Mouse (Mus musculus) gastrocnemius, adult 2 months (tissue): Measurements from ENCODE around the gene Shisa8. TPM values are rescaled to one million over a fixed set of nuclear protein-coding genes. Genes with fewer than 3 reads are reported as not detected.
A peak's percentile ranks its signal among the peaks of the same experiment; 100 is the strongest.

Experiments
- DNase-seq: peaks from one replicate; pipeline ENCODE4 v3.0.0; 2022
- H3K27ac ChIP-seq: fragments of 200-600 bp; 2 replicates; pipeline ENCODE4 v1.8.1; 2022; ENCODE audit warnings: mild to moderate bottlenecking
- H3K4me3 ChIP-seq: fragments of 200-600 bp; 2 replicates; pipeline ENCODE4 v1.8.1; 2022; ENCODE audit warnings: mild to moderate bottlenecking, moderate library complexity
- CTCF ChIP-seq: fragments of 200-600 bp; IDR thresholded peaks from 2 replicates; pipeline ENCODE4 v1.8.1; 2022; ENCODE audit warnings: antibody characterized with exemption, mild to moderate bottlenecking, moderate library complexity
- intact Hi-C: fragments of 180-260 bp; cut with DNase I; formaldehyde crosslinking; loops from one replicate; pipeline ENCODE4 v1.15.1; 2025
- total RNA-seq, 2 experiments: library from RNA; stranded (reverse); gene quantifications; 2 replicates each; pipeline ENCODE4 v1.2.3; 2021

Gene Shisa8
- total RNA-seq, 2 experiments from 2014 or later: not detected

GRCm38 (mm10) chr15:82188481-82189240 is 24.0 kb downstream of the Shisa8 start:
- intact Hi-C loops: no loop called here
- H3K4me3 ChIP-seq: no peak overlapping the region
- DNase-seq: peak; percentile 88
- no peak overlapping the region for H3K27ac ChIP-seq
- TF ChIP-seq CTCF: peak; percentile 45

- intact Hi-C loops: no loop called here
- TF ChIP-seq CTCF: no peak
Observed at GRCm38 (mm10) chr15:82187924-82188323, 24.7 kb downstream of the Shisa8 start.

GRCm38 (mm10) chr15:82187401-82187800 is 25.2 kb downstream of the Shisa8 start:
- Histone ChIP-seq H3K27ac (no peak overlapping the region), H3K4me3 (no peak overlapping the region)
- TF ChIP-seq CTCF: no peak
- no peak for DNase-seq
- intact Hi-C loops: no loop called here

More at GRCm38 (mm10) chr15:82187924-82188323, 24.7 kb downstream of the Shisa8 start:
- H3K4me3 ChIP-seq: no peak overlapping the region
- H3K27ac ChIP-seq: no peak overlapping the region
- no peak for DNase-seq

- intact Hi-C loops: no loop called here
- no peak overlapping the region for H3K27ac ChIP-seq
- TF ChIP-seq CTCF: no peak
- no peak overlapping the region for H3K4me3 ChIP-seq
- DNase-seq: no peak
Observed at GRCm38 (mm10) chr15:82186931-82187330, 25.7 kb downstream of the Shisa8 start.

GRCm38 (mm10) chr15:82186131-82186530 is 26.5 kb downstream of the Shisa8 start:
- intact Hi-C loops: no loop called here
- Histone ChIP-seq H3K4me3 (no peak overlapping the region), H3K27ac (no peak overlapping the region)
- no peak for TF ChIP-seq CTCF
- DNase-seq: no peak

- no peak overlapping the region for H3K4me3 ChIP-seq
- no peak for DNase-seq
- H3K27ac ChIP-seq: no peak overlapping the region
- intact Hi-C loops: no loop called here
- no peak for TF ChIP-seq CTCF
Observed at GRCm38 (mm10) chr15:82185062-82185783, 27.4 kb downstream of the Shisa8 start.

GRCm38 (mm10) chr15:82184656-82185055 is 28.0 kb downstream of the Shisa8 start:
- no peak for TF ChIP-seq CTCF
- DNase-seq: no peak
- H3K27ac ChIP-seq: no peak overlapping the region
- no peak overlapping the region for H3K4me3 ChIP-seq
- intact Hi-C loops: no loop called here

- no peak for TF ChIP-seq CTCF
- DNase-seq: no peak
- intact Hi-C loops: no loop called here
- no peak overlapping the region for H3K4me3 ChIP-seq
- no peak overlapping the region for H3K27ac ChIP-seq
Observed at GRCm38 (mm10) chr15:82184183-82184582, 28.4 kb downstream of the Shisa8 start.

GRCm38 (mm10) chr15:82183596-82183995 is 29.0 kb downstream of the Shisa8 start:
- intact Hi-C loops: no loop called here
- no peak for DNase-seq
- Histone ChIP-seq H3K27ac (no peak overlapping the region), H3K4me3 (no peak overlapping the region)
- TF ChIP-seq CTCF: no peak

- intact Hi-C loops: no loop called here
- Histone ChIP-seq H3K27ac (no peak overlapping the region), H3K4me3 (no peak overlapping the region)
- peak; percentile 30 for TF ChIP-seq CTCF
- no peak for DNase-seq
Observed at GRCm38 (mm10) chr15:82182311-82182710, 30.3 kb downstream of the Shisa8 start.

GRCm38 (mm10) chr15:82181131-82181530 is 31.5 kb downstream of the Shisa8 start:
- intact Hi-C loops: no loop called here
- DNase-seq: no peak
- H3K27ac ChIP-seq: no peak overlapping the region
- no peak overlapping the region for H3K4me3 ChIP-seq
- TF ChIP-seq CTCF: no peak

- intact Hi-C loops: no loop called here
- no peak overlapping the region for H3K4me3 ChIP-seq
- no peak overlapping the region for H3K27ac ChIP-seq
- TF ChIP-seq CTCF: no peak
- DNase-seq: no peak
Observed at GRCm38 (mm10) chr15:82177743-82178290, 34.8 kb downstream of the Shisa8 start.

GRCm38 (mm10) chr15:82175091-82175490 is 37.5 kb downstream of the Shisa8 start:
- intact Hi-C loops: no loop called here
- Histone ChIP-seq H3K27ac (no peak overlapping the region), H3K4me3 (no peak overlapping the region)
- no peak for DNase-seq
- no peak for TF ChIP-seq CTCF
